Mouse (Mus musculus) liver, embryonic 12.5 days (tissue): ENCODE measurements around the gene Brdt. TPM values are rescaled to one million over a fixed set of nuclear protein-coding genes. Genes with fewer than 3 reads are reported as not detected.

ENCODE experiments used
- ATAC-seq: fragments of 200-750 bp; cut with Nextera tagmentation; 2 replicates; pipeline ENCODE4 v1.8.0; 2017; ENCODE audit warnings: moderate number of reproducible peaks, mild to moderate bottlenecking, moderate library complexity
- H3K27ac ChIP-seq: fragments of 300-500 bp; sonication (generic); 2 replicates; pipeline ENCODE4 v1.5.1; 2016; ENCODE audit warnings: mild to moderate bottlenecking
- H3K27me3 ChIP-seq: fragments of 300-500 bp; sonication (generic); replicated peaks from 2 replicates; pipeline ENCODE4 v1.6.1; 2016; ENCODE audit warnings: mild to moderate bottlenecking, moderate library complexity
- H3K36me3 ChIP-seq: fragments of 300-500 bp; sonication (generic); 2 replicates; pipeline ENCODE4 v1.6.1; 2016; ENCODE audit warnings: mild to moderate bottlenecking, moderate library complexity
- H3K4me1 ChIP-seq: fragments of 300-500 bp; sonication (generic); 2 replicates; pipeline ENCODE4 v1.6.1; 2016
- H3K4me2 ChIP-seq: fragments of 300-500 bp; sonication (generic); 2 replicates; pipeline ENCODE4 v1.6.1; 2016; ENCODE audit warnings: mild to moderate bottlenecking, moderate library complexity
- H3K4me3 ChIP-seq: fragments of 300-500 bp; sonication (generic); 2 replicates; pipeline ENCODE4 v1.5.1; 2016; ENCODE audit warnings: mild to moderate bottlenecking, moderate library complexity
- H3K9ac ChIP-seq: fragments of 300-500 bp; sonication (generic); 2 replicates; pipeline ENCODE4 v1.6.1; 2016; ENCODE audit warnings: mild to moderate bottlenecking, moderate library complexity
- H3K9me3 ChIP-seq: fragments of 300-500 bp; sonication (generic); replicated peaks from 2 replicates; pipeline ENCODE4 v1.6.1; 2016; ENCODE audit warnings: mild to moderate bottlenecking, moderate library complexity
- WGBS: fragments of 180-500 bp; shearing (Covaris S2); methylation state at CpG from one replicate; pipeline ENCODE4 v1.1.7; 2016; ENCODE audit not compliant: insufficient replicate concordance; 5-methylcytosine and 5-hydroxymethylcytosine counted together
- polyA plus RNA-seq: library from polyadenylated mRNA; unstranded; fragments of >200 nt; fragmentation: Nextera tagmentation; extraction: Ambion mirVana; gene quantifications from 2 replicates; pipeline ENCODE4 v1.2.1, GENCODE M21; 2016

The Brdt gene
- polyA plus RNA-seq, 1 experiment from 2014 or later: 0.20 TPM

DNA sequence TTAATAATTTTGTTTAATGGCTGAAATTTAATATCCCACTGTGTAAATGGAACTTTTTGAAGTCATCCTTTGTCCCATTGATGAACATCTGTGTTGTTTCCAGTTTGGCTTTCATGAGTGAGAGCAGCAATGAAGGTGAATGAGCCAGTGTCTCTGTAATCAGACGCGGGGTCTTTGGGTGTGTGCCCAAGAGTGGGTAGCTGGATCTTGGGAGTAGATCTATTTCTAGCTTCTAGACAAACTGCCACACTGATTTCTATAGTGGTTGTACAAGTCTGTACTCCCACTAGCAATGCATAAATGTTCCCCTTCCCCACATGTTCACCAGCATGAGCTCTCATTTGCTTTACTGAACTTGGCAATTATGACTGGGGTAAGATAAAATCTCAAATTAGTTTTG is 58.4 kb downstream of the Brdt start:
- no peak for ATAC-seq
- Histone ChIP-seq H3K4me2 (no peak overlapping the region), H3K9ac (no peak overlapping the region), H3K27ac (no peak overlapping the region), H3K4me3 (no peak overlapping the region), H3K36me3 (no peaks in the 10 kb centered on the region), H3K27me3 (peaks cover 2% of the 10 kb centered on the region; the same call in 1 of the 2 replicates), H3K9me3 (no peaks in the 10 kb centered on the region), H3K4me1 (no peaks in the 10 kb centered on the region)
- WGBS: 75% methylated on average over 2 of the region's 2 CpGs

DNA sequence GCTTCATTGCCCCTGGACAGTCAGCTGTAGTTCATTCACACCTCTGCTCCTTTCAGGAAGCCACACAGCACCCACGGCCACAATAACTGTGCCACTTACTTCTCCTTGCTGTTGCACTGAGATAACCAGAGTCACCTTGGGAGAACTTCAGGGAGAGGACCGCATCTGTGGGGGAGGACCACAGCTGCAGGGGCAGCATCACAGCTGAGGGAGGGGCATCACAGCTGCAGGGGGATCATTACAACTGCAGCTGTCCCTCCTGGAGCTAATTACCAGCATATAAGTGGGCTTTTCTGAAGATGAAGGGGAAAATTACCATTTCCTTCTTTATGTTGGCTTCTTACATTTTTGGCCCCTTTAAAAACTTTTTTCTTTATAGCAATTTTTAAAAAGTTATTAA is 63.5 kb downstream of the Brdt start:
- H3K4me3 ChIP-seq: no peak overlapping the region
- H3K27ac ChIP-seq: no peak overlapping the region
- H3K27me3 ChIP-seq: peaks cover 7% of the 10 kb centered on the region
- H3K9ac ChIP-seq: no peak overlapping the region
- 39% methylated on average over 2 of the region's 2 CpGs for WGBS
- ATAC-seq: no peak
- no peaks in the 10 kb centered on the region for H3K36me3 ChIP-seq
- no peaks in the 10 kb centered on the region for H3K4me1 ChIP-seq
- H3K4me2 ChIP-seq: no peak overlapping the region
- H3K9me3 ChIP-seq: no peaks in the 10 kb centered on the region

DNA sequence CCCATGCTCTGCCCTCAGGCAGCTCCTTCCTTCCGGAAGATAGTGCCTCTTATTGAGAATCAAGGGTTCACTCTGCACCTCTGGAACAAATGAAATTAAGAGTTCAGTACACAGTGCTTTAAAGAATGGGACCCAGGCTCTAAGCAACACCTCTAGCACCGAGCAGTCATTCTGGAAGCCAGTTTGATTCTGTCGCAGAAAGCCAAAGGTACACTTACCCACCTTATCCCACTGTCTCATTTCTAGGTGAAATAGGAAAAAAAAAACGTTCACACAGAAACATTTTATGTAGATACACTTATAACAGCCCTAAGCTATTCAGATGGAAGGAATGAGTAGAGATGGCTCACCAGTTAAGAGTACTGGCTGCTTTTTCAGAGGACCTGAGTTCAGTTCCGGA is 71.5 kb downstream of the Brdt start, which contains the start of gene Ephx4:
Gene Ephx4, plus strand, starts transcription at position 301 of the 400 bp plus-strand sequence.
- Histone ChIP-seq H3K27ac (no peak within 1 kb of the TSS), H3K4me1 (peaks cover 15% of the 10 kb centered on the region), H3K9ac (peak within 1 kb of the TSS; percentile 30; the same call in 1 of the 2 replicates), H3K4me2 (peak within 1 kb of the TSS; percentile 81), H3K9me3 (no peaks in the 10 kb centered on the region), H3K36me3 (no peaks in the 10 kb centered on the region), H3K27me3 (peaks cover 58% of the 10 kb centered on the region), H3K4me3 (peak within 1 kb of the TSS; percentile 57)
- 24% methylated on average over 5 of the region's 5 CpGs for whole genome bisulfite sequencing
- ATAC-seq: no peak

DNA sequence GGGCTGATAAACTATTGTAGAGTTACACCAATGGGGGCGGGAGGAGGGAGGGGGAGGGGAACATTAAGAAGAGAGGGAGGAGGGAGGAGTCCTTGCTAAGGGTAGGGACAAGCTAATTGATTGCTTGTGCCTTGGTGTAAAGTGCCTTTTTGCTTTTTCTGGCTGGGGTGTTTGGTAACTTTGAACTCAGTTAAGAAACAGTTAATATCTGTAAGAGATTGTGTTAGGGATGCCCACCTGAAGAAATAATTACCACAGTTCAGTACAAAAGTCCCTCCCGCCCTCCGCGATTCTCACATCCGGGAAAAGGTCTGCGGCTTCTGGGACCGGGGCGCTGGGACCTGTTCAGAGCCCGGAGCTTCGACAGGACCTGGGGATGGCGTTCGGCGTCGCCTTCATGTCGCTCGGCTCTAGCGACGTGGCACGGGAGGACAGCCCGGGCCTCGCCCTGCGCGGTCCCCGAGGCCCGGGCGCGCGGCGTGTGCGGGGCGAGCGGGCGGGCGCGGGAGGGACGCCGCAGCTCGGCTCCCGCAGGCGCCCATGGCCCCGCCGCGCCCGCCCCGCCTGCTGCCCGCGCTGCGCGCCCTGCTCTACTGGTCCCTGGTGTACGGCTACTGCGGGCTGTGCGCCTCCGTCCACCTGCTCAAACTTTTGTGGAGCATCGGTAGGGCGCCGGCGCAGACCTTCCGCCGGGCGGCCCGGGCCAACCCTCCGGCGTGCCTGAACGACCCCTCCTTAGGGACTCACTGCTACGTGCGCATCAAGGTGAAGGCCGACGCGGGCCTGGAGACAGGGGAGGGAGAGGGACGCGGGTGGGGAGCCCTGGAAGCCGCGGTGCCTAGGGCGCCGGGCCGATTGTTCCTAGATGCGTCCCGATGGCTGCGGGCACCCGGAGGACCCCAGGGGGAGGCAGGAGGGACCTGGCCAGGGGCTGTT is 72.3 kb downstream of the Brdt start:
- Histone ChIP-seq H3K27ac (no peak overlapping the region), H3K27me3 (peaks cover 58% of the 10 kb centered on the region), H3K4me3 (peak overlapping the region; percentile 57), H3K4me2 (peak overlapping the region; percentile 81), H3K9ac (peak overlapping the region; percentile 30; the same call in 1 of the 2 replicates), H3K36me3 (no peaks in the 10 kb centered on the region), H3K9me3 (no peaks in the 10 kb centered on the region), H3K4me1 (peaks cover 15% of the 10 kb centered on the region)
- peak; percentile 21; the same call in 1 of the 2 replicates for ATAC-seq
- WGBS: under 1% methylated on average over 63 of the region's 80 CpGs

DNA sequence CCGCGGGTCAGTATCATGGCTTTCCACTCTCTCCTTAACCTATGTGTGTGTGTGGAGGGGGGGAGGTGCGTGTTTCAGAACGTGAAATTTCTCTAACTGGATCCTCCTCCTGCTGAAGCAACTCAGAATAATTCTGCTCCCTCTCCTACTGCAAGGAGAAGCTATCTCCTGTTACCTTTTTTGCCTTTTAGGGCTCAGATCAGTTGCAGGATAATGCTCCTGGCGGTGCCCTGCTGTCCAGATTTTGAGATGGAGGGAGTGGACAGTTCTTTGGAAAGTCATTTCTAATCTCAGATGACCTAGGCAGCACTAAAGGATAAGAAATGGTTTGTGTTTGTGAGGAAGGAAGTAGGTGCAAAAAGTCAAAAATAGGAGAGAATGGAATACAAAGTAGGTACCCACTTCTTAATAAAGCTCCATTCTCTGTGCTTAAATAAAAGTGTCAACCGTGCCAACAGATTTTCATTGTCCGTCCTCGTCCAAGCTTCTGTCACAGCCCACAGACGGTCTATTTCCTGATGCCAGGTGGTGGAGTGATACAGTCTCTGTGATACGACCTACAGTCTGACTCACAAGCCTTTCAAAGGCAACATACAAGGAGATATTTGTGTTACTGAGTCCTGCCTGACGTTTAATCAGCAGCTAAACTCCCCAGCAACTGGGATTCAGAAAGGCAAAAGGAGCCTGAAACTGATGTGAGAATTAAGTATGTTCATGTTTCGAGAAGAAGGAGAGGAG is 73.2 kb downstream of the Brdt start:
- Histone ChIP-seq H3K27me3 (peaks cover 61% of the 10 kb centered on the region), H3K36me3 (no peaks in the 10 kb centered on the region), H3K9me3 (no peaks in the 10 kb centered on the region), H3K4me2 (peak overlapping the region; percentile 81), H3K27ac (no peak overlapping the region), H3K4me3 (peak overlapping the region; percentile 57), H3K9ac (no peak overlapping the region), H3K4me1 (peaks cover 15% of the 10 kb centered on the region)
- no peak for ATAC-seq
- WGBS: 26% methylated on average over 12 of the region's 12 CpGs

- 74% methylated on average over 4 of the region's 4 CpGs for WGBS
- Histone ChIP-seq H3K36me3 (no peaks in the 10 kb centered on the region), H3K4me3 (no peak overlapping the region), H3K27ac (no peak overlapping the region), H3K9ac (no peak overlapping the region), H3K4me2 (no peak overlapping the region), H3K9me3 (no peaks in the 10 kb centered on the region), H3K27me3 (peaks cover 64% of the 10 kb centered on the region), H3K4me1 (peaks cover 15% of the 10 kb centered on the region)
- ATAC-seq: no peak
Observed at GRCm38 (mm10) chr5:107405361-107405760, 74.4 kb downstream of the Brdt start.

GRCm38 (mm10) chr5:107410305-107410704 is 79.3 kb downstream of the Brdt start:
- Histone ChIP-seq H3K9ac (no peak overlapping the region; the same call in 1 of the 2 replicates), H3K4me3 (no peak overlapping the region), H3K4me2 (no peak overlapping the region), H3K9me3 (no peaks in the 10 kb centered on the region), H3K4me1 (no peaks in the 10 kb centered on the region), H3K27ac (no peak overlapping the region), H3K27me3 (peaks cover 20% of the 10 kb centered on the region), H3K36me3 (no peaks in the 10 kb centered on the region)
- ATAC-seq: no peak
- WGBS: 76% methylated on average over 1 of the region's 1 CpGs

DNA sequence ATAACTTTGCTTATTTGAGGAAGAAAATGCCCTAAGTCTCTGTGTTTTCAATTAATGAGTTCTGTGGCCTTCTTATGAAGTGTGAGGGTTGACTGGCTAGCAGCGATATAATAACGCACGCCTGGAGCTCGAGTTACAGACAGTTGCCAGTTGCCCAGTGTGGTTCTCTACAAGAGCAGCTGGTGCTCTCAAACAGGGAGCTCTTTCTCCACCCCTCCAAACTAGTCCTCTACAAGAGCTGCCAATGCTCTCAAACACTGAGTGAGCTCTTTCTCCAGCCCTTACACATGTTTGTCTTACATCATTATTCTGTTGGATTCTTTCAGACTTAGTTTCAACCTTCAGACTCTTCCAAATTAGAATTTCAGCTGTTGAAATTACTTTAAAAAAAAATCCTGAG is 80.4 kb downstream of the Brdt start:
- H3K9me3 ChIP-seq: no peaks in the 10 kb centered on the region
- no peak overlapping the region for H3K4me3 ChIP-seq
- no peak overlapping the region for H3K4me2 ChIP-seq
- H3K27ac ChIP-seq: no peak overlapping the region
- no peak for ATAC-seq
- H3K27me3 ChIP-seq: peaks cover 14% of the 10 kb centered on the region
- no peaks in the 10 kb centered on the region for H3K4me1 ChIP-seq
- WGBS: 61% methylated on average over 4 of the region's 4 CpGs
- H3K9ac ChIP-seq: no peak overlapping the region
- H3K36me3 ChIP-seq: no peaks in the 10 kb centered on the region

GRCm38 (mm10) chr5:107412285-107412684 is 81.3 kb downstream of the Brdt start:
- H3K9ac ChIP-seq: no peak overlapping the region
- H3K27me3 ChIP-seq: peaks cover 9% of the 10 kb centered on the region; the same call in 1 of the 2 replicates
- no peaks in the 10 kb centered on the region for H3K4me1 ChIP-seq
- H3K36me3 ChIP-seq: no peaks in the 10 kb centered on the region
- ATAC-seq: no peak
- no peaks in the 10 kb centered on the region for H3K9me3 ChIP-seq
- H3K4me2 ChIP-seq: no peak overlapping the region
- H3K4me3 ChIP-seq: no peak overlapping the region
- H3K27ac ChIP-seq: no peak overlapping the region
- WGBS: 65% methylated on average over 2 of the region's 2 CpGs

- Histone ChIP-seq H3K4me2 (no peak overlapping the region), H3K4me1 (no peaks in the 10 kb centered on the region), H3K9me3 (no peaks in the 10 kb centered on the region), H3K4me3 (no peak overlapping the region), H3K9ac (no peak overlapping the region), H3K36me3 (no peaks in the 10 kb centered on the region), H3K27ac (no peak overlapping the region), H3K27me3 (0 out of 2 replicates have a peak, but pooled peaks cover 3% of the 10 kb centered on the region)
- no peak for ATAC-seq
- 58% methylated on average over 2 of the region's 2 CpGs for WGBS
Observed at GRCm38 (mm10) chr5:107415098-107415497, 84.1 kb downstream of the Brdt start.

GRCm38 (mm10) chr5:107421676-107422075 is 90.7 kb downstream of the Brdt start:
- Histone ChIP-seq H3K4me2 (no peak overlapping the region), H3K9me3 (no peaks in the 10 kb centered on the region), H3K4me1 (no peaks in the 10 kb centered on the region), H3K36me3 (no peaks in the 10 kb centered on the region), H3K4me3 (no peak overlapping the region), H3K27ac (no peak overlapping the region), H3K27me3 (no peaks in the 10 kb centered on the region), H3K9ac (no peak overlapping the region)
- ATAC-seq: no peak
- 59% methylated on average over 1 of the region's 1 CpGs for WGBS

DNA sequence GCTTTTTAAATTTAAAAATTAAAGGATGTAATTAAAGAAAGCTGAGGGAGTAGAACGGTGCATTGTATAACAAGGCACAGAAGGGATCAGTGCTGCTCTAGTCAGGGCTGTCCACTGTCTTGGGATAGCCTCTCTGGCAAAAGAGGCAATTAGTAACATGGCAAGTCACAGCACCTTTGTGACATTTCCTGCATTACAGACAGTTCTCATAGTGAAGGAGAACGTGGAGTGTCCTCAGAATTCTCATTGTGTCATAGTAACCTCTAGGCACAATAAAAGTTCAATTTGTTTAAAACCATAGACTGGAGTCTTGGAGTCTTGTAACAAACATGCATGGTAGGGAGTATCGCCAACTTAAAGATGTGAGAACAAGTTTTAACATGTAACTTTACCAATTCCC is 100.3 kb downstream of the Brdt start, which contains the start of gene Lpcat2b:
Gene Lpcat2b, plus strand, starts transcription at position 301 of the 400 bp plus-strand sequence.
- peaks cover 27% of the 10 kb centered on the region for H3K27me3 ChIP-seq
- H3K4me2 ChIP-seq: no peak within 1 kb of the TSS
- no peak within 1 kb of the TSS for H3K27ac ChIP-seq
- no peaks in the 10 kb centered on the region for H3K9me3 ChIP-seq
- H3K9ac ChIP-seq: no peak within 1 kb of the TSS
- WGBS: 52% methylated on average over 3 of the region's 3 CpGs
- peaks cover 9% of the 10 kb centered on the region for H3K4me1 ChIP-seq
- H3K4me3 ChIP-seq: no peak within 1 kb of the TSS
- ATAC-seq: no peak
- H3K36me3 ChIP-seq: no peaks in the 10 kb centered on the region
